Mouse (Mus musculus): ENCODE measurements around the gene Spg7.
"Not testable (repeated sequence)": the region's sequence is repeated elsewhere in the genome, so short reads cannot be mapped to it uniquely, and the experiment has no call there.

DNA sequence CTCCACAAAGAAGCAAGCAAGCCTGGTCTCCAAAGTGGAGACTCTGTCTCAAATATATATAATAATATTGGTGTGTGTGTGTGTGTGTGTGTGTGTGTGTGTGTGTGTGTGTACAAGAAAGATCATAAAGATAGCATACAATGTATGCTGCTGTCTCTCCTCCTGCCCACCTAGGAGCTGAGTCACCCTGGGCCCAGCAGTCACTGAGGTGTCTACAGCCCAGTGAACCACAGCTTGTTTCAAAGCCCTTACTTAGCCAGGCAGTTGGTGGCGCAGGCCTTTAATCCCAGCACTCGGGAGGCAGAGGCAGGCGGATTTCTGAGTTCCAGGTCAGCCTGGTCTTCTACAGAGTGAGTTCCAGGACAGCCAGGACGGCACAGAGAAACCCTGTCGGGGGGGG lies 32.7 kb upstream of the Spg7 start:
- not testable (repeated sequence) for TF ChIP-seq TAL1 (IDR thresholded peaks at IDR 0.05; ENCODE audit: low read length); KAT2A (conservative IDR thresholded peaks at IDR 0.05; ENCODE audit: low read depth, low read length); EP300 (IDR thresholded peaks at IDR 0.05; ENCODE audit: low read depth in 1 of 2, low read length in 2 of 2); CTCF (IDR thresholded peaks at IDR 0.05 in 2 of 3, conservative IDR thresholded peaks at IDR 0.05 in 1 of 3; ENCODE audit: control insufficient read depth in 1 of 3, insufficient read depth in 1 of 3, low read depth in 2 of 3, low read length in 3 of 3, poor library complexity in 1 of 3, severe bottlenecking in 1 of 3); JUND (IDR thresholded peaks at IDR 0.05; ENCODE audit: low read depth, low read length); HCFC1 (IDR thresholded peaks at IDR 0.05; ENCODE audit: low read depth, low read length); CHD2 (IDR thresholded peaks at IDR 0.05; ENCODE audit: low read length); POLR2A (IDR thresholded peaks at IDR 0.05; ENCODE audit: control insufficient read depth in 1 of 2, insufficient read depth in 1 of 2, low read depth in 1 of 2, low read length in 2 of 2, poor library complexity in 1 of 2)

Measured in MEL (cell line).